Mouse (Mus musculus) embryo, embryonic 11.5 days (tissue): ENCODE measurements at regions not wholly inside any gene's neighbourhood (a gene's known extent, or its start where the extent isn't known, plus 50 kb on each side); places are given as distances from the start of the nearest gene placed in this dataset.

Source experiments
- DNase-seq: peaks from one replicate; pipeline ENCODE4 v3.0.0-alpha.2; 2012; ENCODE audit warnings: low read depth, low spot score

DNA sequence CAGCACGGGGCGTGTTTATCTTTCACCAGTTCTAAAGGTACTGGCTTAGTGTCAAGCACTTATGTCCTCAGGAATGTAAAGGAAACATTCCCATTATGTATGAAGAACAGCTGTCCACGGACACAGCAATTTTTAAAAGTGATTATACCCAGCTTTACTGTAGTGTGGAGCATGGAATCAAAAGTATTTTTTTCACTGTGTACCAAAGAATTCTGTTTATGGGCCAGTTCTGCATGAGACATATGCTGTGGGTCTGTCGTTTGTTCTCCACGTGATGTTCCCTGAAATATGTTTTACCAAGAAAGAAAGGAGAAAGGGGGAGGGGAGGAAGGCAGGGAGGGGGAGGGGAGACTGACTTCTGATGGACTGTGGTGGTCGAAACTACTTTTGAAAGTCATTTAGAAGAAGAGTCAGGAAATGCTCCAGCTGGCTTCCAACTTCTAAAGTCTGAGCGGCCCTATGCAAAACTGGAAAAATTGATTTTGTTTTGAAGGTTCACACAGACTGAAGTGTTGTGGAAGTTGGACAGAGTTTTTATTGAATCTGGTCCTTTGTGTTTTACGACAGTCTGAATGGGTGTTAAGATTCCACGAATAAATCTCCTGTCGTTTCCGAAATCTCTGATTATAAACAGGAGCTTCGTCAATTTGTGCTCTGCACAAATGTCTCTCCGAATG, 80.9 kb upstream of the Zeb2 start:
- DNase-seq: no peak

GRCm38 (mm10) chr2:45197342-45197741, 80.1 kb upstream of the Zeb2 start:
- DNase-seq: no peak

GRCm38 (mm10) chr2:45196511-45196910, 79.3 kb upstream of the Zeb2 start:
- no peak for DNase-seq

DNA sequence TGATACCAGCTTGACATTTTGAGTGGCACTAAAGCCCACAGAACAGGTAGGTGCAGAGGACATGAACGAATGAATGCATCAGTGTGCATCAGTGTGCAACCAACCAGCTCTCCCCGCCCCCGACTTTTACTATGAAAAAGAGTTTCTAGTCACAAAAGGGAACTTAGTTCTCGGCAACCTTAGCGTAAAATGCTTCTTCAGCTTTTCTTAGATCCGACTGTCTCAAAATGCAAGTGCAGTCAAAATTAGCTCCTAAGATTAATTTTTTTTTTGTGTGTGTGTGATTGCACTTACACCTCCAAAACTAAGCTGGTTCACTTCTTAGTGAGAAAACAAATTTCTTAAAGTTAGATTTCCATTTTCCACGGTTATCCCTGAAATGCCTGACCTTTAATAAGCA, 77.1 kb upstream of the Zeb2 start:
- no peak for DNase-seq

DNA sequence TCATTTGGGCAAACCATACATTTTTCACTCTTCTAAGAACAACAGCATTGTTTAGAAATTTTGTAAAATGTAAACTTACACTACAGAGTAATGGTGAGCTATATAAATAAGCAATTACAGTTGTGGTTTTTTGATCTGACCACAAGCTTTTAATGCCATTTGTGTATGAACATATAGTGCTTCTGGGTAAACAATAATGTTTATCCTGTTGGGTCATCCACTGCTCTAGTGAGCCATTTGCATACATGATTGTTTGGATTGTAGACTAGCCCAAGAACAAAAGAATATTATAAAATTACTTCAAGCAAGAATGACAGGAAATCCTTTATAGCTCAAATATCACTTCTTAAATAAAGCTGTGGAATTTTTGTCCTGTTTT, 68.4 kb upstream of the Zeb2 start:
- no peak for DNase-seq

DNA sequence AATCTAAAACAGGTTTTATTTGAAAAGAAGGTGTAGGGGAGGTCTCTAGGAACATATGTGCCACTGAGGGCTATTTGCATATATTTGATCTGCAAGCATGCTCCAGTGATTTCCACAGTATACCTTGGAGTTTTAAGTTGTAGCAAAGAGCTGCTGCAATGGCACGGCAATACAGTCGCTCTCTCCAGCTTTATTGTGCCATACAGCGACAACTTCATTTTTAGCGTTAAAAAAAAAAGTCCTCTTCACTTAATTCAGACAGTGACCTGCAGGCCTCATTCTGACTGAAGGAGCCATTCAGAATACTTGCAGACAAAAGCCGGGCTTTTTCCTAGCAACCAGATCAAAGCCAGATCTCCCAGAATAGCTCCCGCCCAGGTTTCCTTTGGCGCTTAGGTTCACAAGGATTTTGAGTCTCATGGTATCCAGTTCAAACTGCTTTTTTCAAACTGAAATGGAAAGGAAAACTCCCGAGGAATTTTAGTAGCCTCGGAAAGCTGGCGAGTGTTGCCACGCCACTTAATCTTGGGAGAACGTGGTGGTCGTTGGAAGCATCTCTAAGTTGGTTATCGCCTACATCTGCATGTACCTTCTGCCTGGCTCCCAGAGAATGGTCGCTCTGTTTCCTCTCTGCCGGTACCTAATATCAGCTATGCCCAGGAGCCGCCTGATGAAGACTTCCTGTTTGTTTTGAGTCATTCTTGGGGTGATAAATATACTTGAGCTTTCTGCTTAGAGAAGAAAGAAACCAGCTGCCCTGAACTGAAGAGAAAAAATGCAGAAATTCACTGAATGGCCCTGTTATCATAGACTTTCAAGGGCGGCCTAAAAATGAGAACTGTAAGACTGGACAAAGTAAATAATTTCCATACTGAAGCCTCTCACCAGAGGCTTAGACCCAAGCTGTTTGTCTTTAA, 67.8 kb upstream of the Zeb2 start:
- no peak for DNase-seq

DNA sequence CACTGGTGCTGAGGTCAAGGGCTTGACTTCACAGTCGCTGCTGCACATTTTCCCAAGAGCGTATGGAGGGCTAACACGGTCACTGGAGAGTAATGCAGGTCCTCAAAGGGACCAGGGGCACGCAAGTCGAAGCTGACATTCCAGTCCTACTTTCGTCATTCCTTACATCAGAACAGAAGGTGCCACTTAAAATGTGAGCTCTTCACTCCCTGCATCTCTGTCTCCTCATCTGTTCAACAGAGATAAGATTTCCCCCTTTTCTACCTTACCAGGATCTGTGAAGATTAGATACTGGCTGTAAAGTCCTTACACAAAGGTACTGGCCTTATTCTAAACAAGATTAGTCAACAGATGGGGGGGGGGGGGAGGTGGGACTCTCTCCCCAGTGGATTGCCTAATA, 67.0 kb upstream of the Zeb2 start:
- DNase-seq: no peak

- DNase-seq: no peak
Measured at GRCm38 (mm10) chr2:45182876-45183275, 65.7 kb upstream of the Zeb2 start.

DNA sequence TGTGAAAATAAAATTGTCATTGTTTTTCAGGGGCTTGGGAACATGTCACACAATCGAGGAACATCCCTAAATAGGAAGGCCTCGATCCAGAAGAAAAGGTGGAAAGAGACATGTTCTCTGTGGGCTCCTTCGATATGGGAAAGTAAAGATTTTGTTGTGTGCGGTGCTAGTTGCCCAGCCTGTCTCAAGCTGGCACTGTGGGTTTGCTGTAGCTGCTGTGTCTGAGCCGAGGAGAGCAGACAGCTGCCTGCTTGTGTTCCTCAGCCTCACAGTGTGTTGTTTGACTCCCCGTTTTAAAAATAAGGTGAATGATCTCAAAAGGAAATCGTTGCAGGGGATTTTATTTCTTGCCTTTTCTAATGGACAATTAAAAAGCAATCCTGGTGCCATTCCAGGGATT, 64.4 kb upstream of the Zeb2 start:
- no peak for DNase-seq

DNA sequence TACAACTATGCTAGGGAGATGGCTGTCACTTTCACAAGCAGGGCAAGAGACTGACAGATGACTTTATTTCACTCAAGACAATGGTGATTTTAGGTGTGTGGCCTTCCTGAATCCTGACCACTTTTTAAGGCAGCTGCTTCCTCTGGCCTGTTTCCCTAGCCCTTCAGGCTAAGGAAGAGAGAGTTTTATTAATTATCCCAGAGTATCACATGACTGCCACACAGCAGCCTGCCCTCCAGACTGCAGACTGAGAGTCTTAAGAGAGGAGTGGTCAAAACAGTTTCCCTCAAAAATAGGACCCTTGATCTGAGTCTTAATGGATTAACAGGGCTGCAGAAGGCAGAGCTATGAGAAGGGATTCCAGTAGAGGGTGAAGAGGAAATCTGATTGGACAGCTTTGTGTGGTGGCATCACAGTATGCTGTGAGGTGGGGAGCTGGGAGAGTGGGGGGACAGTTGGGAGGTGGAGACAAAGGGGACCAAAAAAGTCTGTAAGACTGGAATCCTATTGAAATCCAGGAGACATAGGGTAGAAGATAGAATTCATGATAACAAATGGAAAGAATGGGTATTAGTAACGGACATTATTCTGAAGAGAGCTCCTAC, 61.8 kb upstream of the Zeb2 start:
- DNase-seq: no peak

DNA sequence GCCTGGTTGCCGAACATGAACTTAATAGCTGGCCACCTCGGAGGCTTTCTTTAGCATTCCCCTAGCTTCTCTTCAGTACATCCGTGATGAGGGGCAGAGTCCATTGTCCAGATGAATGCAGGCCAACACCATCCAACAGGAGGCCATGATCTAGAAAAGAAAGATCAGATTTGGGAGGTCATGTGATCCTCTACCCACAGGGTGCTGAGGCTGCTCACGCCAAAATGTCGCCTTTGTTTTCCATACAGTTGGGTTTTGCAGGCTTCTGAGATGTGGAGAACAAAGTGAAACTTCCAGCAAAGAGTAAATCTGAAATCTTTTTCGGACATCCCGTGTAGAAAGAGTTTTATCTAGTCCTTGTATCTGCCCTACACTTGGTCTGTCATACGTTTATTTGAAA, 55.2 kb upstream of the Zeb2 start:
- DNase-seq: no peak

DNA sequence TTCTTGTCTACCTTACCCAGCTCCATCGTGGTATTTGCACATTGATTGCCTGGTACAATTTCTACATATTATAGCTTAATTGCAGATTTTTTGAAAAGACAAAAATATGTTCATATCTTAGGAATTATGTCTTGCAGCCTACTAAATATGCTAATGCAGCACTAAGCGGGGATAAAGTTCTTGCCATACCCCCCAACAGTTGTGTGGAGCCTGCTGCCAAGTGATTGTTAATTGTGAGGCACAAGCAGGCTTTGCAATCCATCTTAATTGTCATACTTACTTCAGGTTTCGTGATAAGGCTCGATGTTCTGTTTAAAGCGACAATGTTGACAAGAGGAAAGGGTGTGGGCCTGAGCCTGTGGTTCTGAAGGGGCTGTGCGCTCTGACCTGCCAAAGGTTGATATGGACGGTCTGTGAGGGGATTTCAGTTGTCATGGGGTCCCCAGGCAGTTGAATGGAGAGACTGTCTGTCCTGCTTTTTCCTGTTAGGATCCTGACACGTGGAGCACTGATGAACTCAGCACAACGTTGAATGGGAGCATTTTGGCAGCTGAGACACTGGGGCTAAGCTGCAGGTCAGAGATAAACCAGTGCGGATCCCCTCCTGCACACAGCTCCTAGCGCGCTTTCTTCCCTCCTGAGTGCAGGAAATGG, 54.5 kb upstream of the Zeb2 start:
- DNase-seq: no peak

- no peak for DNase-seq
Measured at GRCm38 (mm10) chr2:45170272-45170671, 53.1 kb upstream of the Zeb2 start.

DNA sequence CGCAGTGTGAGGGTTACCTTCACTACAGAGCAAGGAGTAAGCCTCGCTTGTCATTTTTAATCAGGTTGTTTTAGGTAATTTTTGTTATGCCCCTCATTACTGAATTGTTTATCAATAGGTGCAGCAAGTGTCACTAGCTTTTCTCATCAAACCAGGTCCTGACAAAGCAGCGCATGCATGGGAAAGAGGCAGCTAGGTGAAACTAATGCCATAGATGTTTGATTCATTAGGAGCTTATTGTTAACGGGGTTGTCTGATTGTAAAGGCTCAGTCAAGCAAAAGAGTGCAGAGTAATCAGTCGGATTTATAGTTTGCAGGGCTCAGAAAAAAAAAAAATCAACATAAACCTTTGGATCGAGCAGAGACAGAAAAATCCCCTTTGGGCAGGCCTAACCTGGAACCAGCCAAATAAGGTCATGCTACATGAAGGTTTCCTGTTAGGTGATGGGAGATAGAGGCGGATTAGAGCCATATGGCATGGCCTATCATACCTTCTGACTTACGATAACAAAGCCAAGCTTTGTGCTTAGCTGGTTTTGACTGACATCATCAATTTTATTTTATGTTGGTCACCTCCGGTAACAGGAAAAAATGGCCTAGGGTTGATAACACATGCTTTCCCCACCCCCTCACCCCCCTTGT, 52.4 kb upstream of the Zeb2 start:
- DNase-seq: no peak

GRCm38 (mm10) chr2:45168606-45169005, 51.4 kb upstream of the Zeb2 start:
- no peak for DNase-seq
